Mouse (Mus musculus) cerebellum, adult 2 months (tissue): ENCODE measurements at regions not wholly inside any gene's neighbourhood (a gene's known extent, or its start where the extent isn't known, plus 50 kb on each side); places are given as distances from the start of the nearest gene placed in this dataset.
"Not testable (repeated sequence)": the region's sequence is repeated elsewhere in the genome, so short reads cannot be mapped to it uniquely, and the experiment has no call there.

ENCODE experiments used
- DNase-seq, 2 experiments: peaks; one replicate each; pipeline ENCODE4 v3.0.0; 2021
- H3K27ac ChIP-seq: fragments of 200-500 bp; 2 replicates; pipeline ENCODE4 v1.5.1; 2012; ENCODE audit warnings: low read length, control low read depth, inconsistent platforms; ENCODE audit not compliant: insufficient read depth
- H3K27me3 ChIP-seq: fragments of 200-500 bp; 2 replicates; pipeline ENCODE4 v1.6.1; 2012; ENCODE audit warnings: inconsistent platforms, mild to moderate bottlenecking, low read length, moderate library complexity; ENCODE audit not compliant: control insufficient read depth, insufficient read depth
- H3K4me1 ChIP-seq: fragments of 200-500 bp; 2 replicates; pipeline ENCODE4 v1.6.1; 2011; ENCODE audit warnings: low read length; ENCODE audit not compliant: control insufficient read depth, insufficient read depth
- H3K4me3 ChIP-seq: fragments of 200-500 bp; replicated peaks from 2 replicates; pipeline ENCODE3; 2011; ENCODE audit warnings: mild to moderate bottlenecking, low read depth, low read length, control low read depth; ENCODE audit not compliant: insufficient read depth
- CTCF ChIP-seq: fragments of 200-500 bp; IDR thresholded peaks from 2 replicates; pipeline ENCODE4 v1.5.1; 2011; ENCODE audit warnings: low read depth, mild to moderate bottlenecking, control low read depth, low read length, moderate library complexity, borderline replicate concordance; ENCODE audit not compliant: insufficient read depth
- POLR2A ChIP-seq: fragments of 200-500 bp; IDR thresholded peaks from 2 replicates; pipeline ENCODE4 v1.6.1; 2011; ENCODE audit warnings: low read length, control low read depth, borderline replicate concordance; ENCODE audit not compliant: insufficient read depth
- WGBS: fragments of 180-500 bp; shearing (Covaris S2); methylation state at CpG from one replicate; pipeline ENCODE4 v1.1.7; 2018; 5-methylcytosine and 5-hydroxymethylcytosine counted together

- no peak for TF ChIP-seq CTCF
- no peak for TF ChIP-seq POLR2A
- DNase-seq: no peak
- H3K27me3 ChIP-seq: no peaks in the 10 kb centered on the region
- H3K27ac ChIP-seq: no peak overlapping the region
- no peaks in the 10 kb centered on the region for H3K4me1 ChIP-seq
- 58% methylated on average over 2 of the region's 2 CpGs for WGBS
- H3K4me3 ChIP-seq: no peak overlapping the region
Observed at GRCm38 (mm10) chr8:37099727-37100126, 106.3 kb downstream of the AI429214 start.

GRCm38 (mm10) chr8:37112386-37112785, 119.0 kb downstream of the AI429214 start:
- not testable (repeated sequence) for H3K4me1 ChIP-seq, H3K27ac ChIP-seq, DNase-seq, H3K4me3 ChIP-seq, H3K27me3 ChIP-seq

- TF ChIP-seq POLR2A: no peak
- no peak for TF ChIP-seq CTCF
- DNase-seq: no peak
- Histone ChIP-seq H3K4me1 (no peaks in the 10 kb centered on the region), H3K4me3 (no peak overlapping the region), H3K27me3 (no peaks in the 10 kb centered on the region), H3K27ac (no peak overlapping the region)
Observed at GRCm38 (mm10) chr8:37125834-37126233, 132.4 kb downstream of the AI429214 start.

- WGBS: 91% methylated on average over 1 of the region's 1 CpGs
- Histone ChIP-seq H3K4me3 (no peak overlapping the region), H3K27me3 (no peaks in the 10 kb centered on the region), H3K4me1 (no peaks in the 10 kb centered on the region), H3K27ac (no peak overlapping the region)
- TF ChIP-seq POLR2A (no peak), CTCF (no peak)
- DNase-seq: no peak
Observed at GRCm38 (mm10) chr8:37129670-37130069, 136.3 kb downstream of the AI429214 start.

- DNase-seq: peak in 1 of 2 experiments; percentile 1
- no peak overlapping the region for H3K27ac ChIP-seq
- H3K27me3 ChIP-seq: no peaks in the 10 kb centered on the region
- WGBS: 11% methylated on average over 4 of the region's 4 CpGs
- H3K4me1 ChIP-seq: no peaks in the 10 kb centered on the region
- TF ChIP-seq CTCF: peak; percentile 38; the same call in 1 of the 2 replicates
- no peak for TF ChIP-seq POLR2A
- no peak overlapping the region for H3K4me3 ChIP-seq
Observed at GRCm38 (mm10) chr8:37131988-37132387, 138.6 kb downstream of the AI429214 start.

GRCm38 (mm10) chr8:37134192-37134964, 141.0 kb downstream of the AI429214 start:
- DNase-seq: no peak
- TF ChIP-seq POLR2A (no peak), CTCF (no peak)
- 79% methylated on average over 8 of the region's 8 CpGs for WGBS

GRCm38 (mm10) chr8:37150286-37150685, 156.9 kb downstream of the AI429214 start:
- no peak for DNase-seq
- Histone ChIP-seq H3K27ac (no peak overlapping the region), H3K4me3 (no peak overlapping the region), H3K4me1 (no peaks in the 10 kb centered on the region), H3K27me3 (no peaks in the 10 kb centered on the region)
- TF ChIP-seq POLR2A (no peak), CTCF (no peak)
- 79% methylated on average over 1 of the region's 1 CpGs for WGBS

More at GRCm38 (mm10) chr8:37134192-37134964, 141.0 kb downstream of the AI429214 start:
- Histone ChIP-seq H3K27ac (no peak overlapping the region), H3K27me3 (no peaks in the 10 kb centered on the region), H3K4me3 (no peak overlapping the region), H3K4me1 (no peaks in the 10 kb centered on the region)

GRCm38 (mm10) chr8:37154361-37154760, 161.0 kb downstream of the AI429214 start:
- no peaks in the 10 kb centered on the region for H3K27me3 ChIP-seq
- H3K4me1 ChIP-seq: no peaks in the 10 kb centered on the region
- no peak overlapping the region for H3K27ac ChIP-seq
- 91% methylated on average over 7 of the region's 7 CpGs for WGBS
- no peak for DNase-seq
- H3K4me3 ChIP-seq: no peak overlapping the region
- no peak for TF ChIP-seq POLR2A
- TF ChIP-seq CTCF: no peak
